Mouse (Mus musculus): ENCODE data around the gene Cuedc2. TPM values are rescaled to one million over a fixed set of nuclear protein-coding genes. Genes with fewer than 3 reads are reported as not detected.

Cuedc2 gene
- polyA plus RNA-seq, 1 experiment from 2014 or later, result 177 TPM

GRCm38 (mm10) chr19:46324918-46325317 is 13.6 kb downstream of the Cuedc2 start:
- H3K27me3 ChIP-seq, result peaks cover 82% of the 10 kb centered on the region
- ATAC-seq (ENCODE audit: low FRiP score, low read depth), result no peak
- no peak overlapping the region for H3K4me3 ChIP-seq
- H3K9me3 ChIP-seq, result no peaks in the 10 kb centered on the region
- H3K27ac ChIP-seq, result no peak overlapping the region
- no peak overlapping the region for H3K4me2 ChIP-seq (replicated peaks)
- WGBS, result 62% methylated on average over 5 of the region's 5 CpGs
- H3K9ac ChIP-seq, result no peak overlapping the region
- peaks cover 32% of the 10 kb centered on the region for H3K4me1 ChIP-seq
- H3K36me3 ChIP-seq, result no peaks in the 10 kb centered on the region

GRCm38 (mm10) chr19:46324366-46324765 is 14.1 kb downstream of the Cuedc2 start:
- Histone ChIP-seq H3K27ac (no peak overlapping the region), H3K4me1 (peaks cover 26% of the 10 kb centered on the region), H3K4me3 (no peak overlapping the region), H3K4me2 (replicated peaks) (no peak overlapping the region), H3K36me3 (no peaks in the 10 kb centered on the region), H3K9ac (no peak overlapping the region), H3K9me3 (no peaks in the 10 kb centered on the region), H3K27me3 (peaks cover 84% of the 10 kb centered on the region)
- no peak for ATAC-seq (ENCODE audit: low FRiP score, low read depth)
- 67% methylated on average over 11 of the region's 11 CpGs for WGBS

- no peak overlapping the region for H3K9ac ChIP-seq
- no peak for ATAC-seq (ENCODE audit: low FRiP score, low read depth)
- H3K4me1 ChIP-seq, result peaks cover 28% of the 10 kb centered on the region
- H3K36me3 ChIP-seq, result no peaks in the 10 kb centered on the region
- H3K4me3 ChIP-seq, result no peak overlapping the region
- no peak overlapping the region for H3K27ac ChIP-seq
- no peaks in the 10 kb centered on the region for H3K9me3 ChIP-seq
- H3K4me2 ChIP-seq (replicated peaks), result no peak overlapping the region
- WGBS, result 66% methylated on average over 5 of the region's 5 CpGs
- H3K27me3 ChIP-seq, result peaks cover 90% of the 10 kb centered on the region
Observed at GRCm38 (mm10) chr19:46323716-46324115, 14.8 kb downstream of the Cuedc2 start.

- 72% methylated on average over 13 of the region's 13 CpGs for WGBS
- peaks cover 97% of the 10 kb centered on the region for H3K27me3 ChIP-seq
- no peak overlapping the region for H3K4me3 ChIP-seq
- no peaks in the 10 kb centered on the region for H3K9me3 ChIP-seq
- peaks cover 32% of the 10 kb centered on the region for H3K4me1 ChIP-seq
- no peak for ATAC-seq (ENCODE audit: low FRiP score, low read depth)
- H3K4me2 ChIP-seq (replicated peaks), result no peak overlapping the region
- no peak overlapping the region for H3K9ac ChIP-seq
- H3K36me3 ChIP-seq, result no peaks in the 10 kb centered on the region
- H3K27ac ChIP-seq, result no peak overlapping the region
Observed at GRCm38 (mm10) chr19:46322996-46323572, 15.4 kb downstream of the Cuedc2 start.

- no peak for ATAC-seq (ENCODE audit: low FRiP score, low read depth)
- Histone ChIP-seq H3K4me2 (replicated peaks) (no peak overlapping the region), H3K27me3 (peaks cover 100% of the 10 kb centered on the region), H3K4me1 (peaks cover 32% of the 10 kb centered on the region), H3K4me3 (no peak overlapping the region), H3K36me3 (no peaks in the 10 kb centered on the region), H3K9me3 (no peaks in the 10 kb centered on the region), H3K27ac (no peak overlapping the region), H3K9ac (no peak overlapping the region)
- 62% methylated on average over 11 of the region's 11 CpGs for WGBS
Observed at GRCm38 (mm10) chr19:46322144-46322995, 16.1 kb downstream of the Cuedc2 start.

- H3K4me3 ChIP-seq, result no peak overlapping the region
- H3K36me3 ChIP-seq, result no peaks in the 10 kb centered on the region
- H3K27me3 ChIP-seq, result peaks cover 100% of the 10 kb centered on the region
- ATAC-seq (ENCODE audit: low FRiP score, low read depth), result no peak
- H3K4me1 ChIP-seq, result peaks cover 23% of the 10 kb centered on the region
- H3K4me2 ChIP-seq (replicated peaks), result no peak overlapping the region
- no peak overlapping the region for H3K27ac ChIP-seq
- 24% methylated on average over 6 of the region's 6 CpGs for WGBS
- no peak overlapping the region for H3K9ac ChIP-seq
- no peaks in the 10 kb centered on the region for H3K9me3 ChIP-seq
Observed at GRCm38 (mm10) chr19:46321101-46321943, 17.2 kb downstream of the Cuedc2 start.

GRCm38 (mm10) chr19:46320076-46320785 is 18.3 kb downstream of the Cuedc2 start:
- WGBS, result 78% methylated on average over 8 of the region's 8 CpGs
- ATAC-seq (ENCODE audit: low FRiP score, low read depth), result no peak
- peaks cover 23% of the 10 kb centered on the region for H3K4me1 ChIP-seq

GRCm38 (mm10) chr19:46318586-46319378 is 19.7 kb downstream of the Cuedc2 start:
- Histone ChIP-seq H3K4me1 (peaks cover 23% of the 10 kb centered on the region), H3K4me3 (peak overlapping the region; percentile 11), H3K27me3 (peaks cover 100% of the 10 kb centered on the region), H3K36me3 (no peaks in the 10 kb centered on the region), H3K27ac (no peak overlapping the region), H3K4me2 (replicated peaks) (peak overlapping the region; percentile 73), H3K9ac (no peak overlapping the region), H3K9me3 (no peaks in the 10 kb centered on the region)
- no peak for ATAC-seq (ENCODE audit: low FRiP score, low read depth)
- WGBS, result 13% methylated on average over 16 of the region's 16 CpGs

More at GRCm38 (mm10) chr19:46320076-46320785, 18.3 kb downstream of the Cuedc2 start:
- no peaks in the 10 kb centered on the region for H3K9me3 ChIP-seq
- peaks cover 100% of the 10 kb centered on the region for H3K27me3 ChIP-seq
- H3K4me2 ChIP-seq (replicated peaks), result no peak overlapping the region
- H3K36me3 ChIP-seq, result no peaks in the 10 kb centered on the region
- H3K27ac ChIP-seq, result no peak overlapping the region
- H3K9ac ChIP-seq, result no peak overlapping the region
- H3K4me3 ChIP-seq, result no peak overlapping the region

GRCm38 (mm10) chr19:46318031-46318471 is 20.5 kb downstream of the Cuedc2 start:
- peak overlapping the region; percentile 62 for H3K9ac ChIP-seq

GRCm38 (mm10) chr19:46317546-46317885 is 21.0 kb downstream of the Cuedc2 start:
- peak overlapping the region; percentile 62 for H3K9ac ChIP-seq
- peaks cover 23% of the 10 kb centered on the region for H3K4me1 ChIP-seq
- H3K4me3 ChIP-seq, result peak overlapping the region; percentile 52
- ATAC-seq (ENCODE audit: low FRiP score, low read depth), result no peak
- H3K27me3 ChIP-seq, result peaks cover 100% of the 10 kb centered on the region
- no peak overlapping the region for H3K27ac ChIP-seq
- H3K9me3 ChIP-seq, result no peaks in the 10 kb centered on the region
- under 1% methylated on average over 31 of the region's 48 CpGs for WGBS
- peaks cover 7% of the 10 kb centered on the region; the same call in 1 of the 2 replicates for H3K36me3 ChIP-seq
- peak overlapping the region; percentile 73 for H3K4me2 ChIP-seq (replicated peaks)

More at GRCm38 (mm10) chr19:46318031-46318471, 20.5 kb downstream of the Cuedc2 start:
- H3K4me3 ChIP-seq, result peak overlapping the region; percentile 52
- no peak overlapping the region for H3K27ac ChIP-seq
- H3K4me2 ChIP-seq (replicated peaks), result peak overlapping the region; percentile 73
- WGBS, result 2% methylated on average over 23 of the region's 42 CpGs
- no peak for ATAC-seq (ENCODE audit: low FRiP score, low read depth)
- H3K36me3 ChIP-seq, result peaks cover 2% of the 10 kb centered on the region; the same call in 1 of the 2 replicates
- peaks cover 100% of the 10 kb centered on the region for H3K27me3 ChIP-seq
- no peaks in the 10 kb centered on the region for H3K9me3 ChIP-seq
- H3K4me1 ChIP-seq, result peaks cover 23% of the 10 kb centered on the region

Measured in limb, embryonic 13.5 days (tissue).